Mouse (Mus musculus) MEL (cell line): ENCODE results near the gene Zfp612.

Source experiments
- CTCF ChIP-seq, 3 experiments: IDR thresholded peaks in 2 of 3; conservative IDR thresholded peaks in 1 of 3; 2 replicates each; pipeline ENCODE4 v1.5.1; 2011 to 2012; ENCODE audit warnings: low read length in 3 of 3, low read depth in 2 of 3, mild to moderate bottlenecking in 2 of 3, improper control_type of control experiment in 1 of 3, inconsistent platforms in 1 of 3, mixed read lengths in 1 of 3, moderate library complexity in 1 of 3; ENCODE audit not compliant: control insufficient read depth in 1 of 3, insufficient read depth in 1 of 3, poor library complexity in 1 of 3, severe bottlenecking in 1 of 3
- EP300 ChIP-seq, 2 experiments: IDR thresholded peaks; 2 replicates each; pipeline ENCODE4 v1.6.1; 2011; ENCODE audit warnings: improper control_type of control experiment in 2 of 2, low read length in 2 of 2, low read depth in 1 of 2, mild to moderate bottlenecking in 1 of 2
- ETS1 ChIP-seq: IDR thresholded peaks from 2 replicates; pipeline ENCODE4 v1.6.1; 2012; ENCODE audit warnings: low read depth, mild to moderate bottlenecking, inconsistent platforms, low read length, improper control_type of control experiment, moderate library complexity
- GATA1 ChIP-seq: IDR thresholded peaks from 2 replicates; pipeline ENCODE4 v1.6.1; 2011; ENCODE audit warnings: low read depth, low read length, improper control_type of control experiment
- HCFC1 ChIP-seq: IDR thresholded peaks from 2 replicates; pipeline ENCODE4 v1.6.1; 2012; ENCODE audit warnings: low read depth, mild to moderate bottlenecking, inconsistent platforms, low read length, improper control_type of control experiment, moderate library complexity
- JUND ChIP-seq: IDR thresholded peaks from 2 replicates; pipeline ENCODE4 v1.6.1; 2011; ENCODE audit warnings: low read depth, mild to moderate bottlenecking, improper control_type of control experiment, low read length
- MAZ ChIP-seq: IDR thresholded peaks from 2 replicates; pipeline ENCODE4 v1.6.1; 2012; ENCODE audit warnings: low read depth, mild to moderate bottlenecking, inconsistent platforms, low read length, improper control_type of control experiment
- POLR2A ChIP-seq, 2 experiments: IDR thresholded peaks; 2 replicates each; pipeline ENCODE4 v1.6.1; 2011 to 2012; ENCODE audit warnings: low read length in 2 of 2, mild to moderate bottlenecking in 2 of 2, control low read depth in 1 of 2, improper control_type of control experiment in 1 of 2, low read depth in 1 of 2, moderate library complexity in 1 of 2; ENCODE audit not compliant: control insufficient read depth in 1 of 2, insufficient read depth in 1 of 2, poor library complexity in 1 of 2
- TBP ChIP-seq: IDR thresholded peaks from 2 replicates; pipeline ENCODE4 v1.8.0; 2011; ENCODE audit warnings: low read depth, low read length, improper control_type of control experiment
- ZC3H11A ChIP-seq: IDR thresholded peaks from 2 replicates; pipeline ENCODE4 v1.6.1; 2012; ENCODE audit warnings: low read depth, mild to moderate bottlenecking, inconsistent platforms, low read length, improper control_type of control experiment

GRCm38 (mm10) chr8:110064606-110065365, 14.8 kb upstream of the Zfp612 start:
- TF ChIP-seq CTCF (IDR thresholded peaks at IDR 0.05 in 2 of 3, conservative IDR thresholded peaks at IDR 0.05 in 1 of 3; ENCODE audit: control insufficient read depth in 1 of 3, insufficient read depth in 1 of 3, low read depth in 2 of 3, low read length in 3 of 3, poor library complexity in 1 of 3, severe bottlenecking in 1 of 3) = no peak
- no peak for TF ChIP-seq POLR2A (IDR thresholded peaks at IDR 0.05; ENCODE audit: control insufficient read depth in 1 of 2, insufficient read depth in 1 of 2, low read depth in 1 of 2, low read length in 2 of 2, poor library complexity in 1 of 2)
- TF ChIP-seq HCFC1 = no peak
- no peak for TF ChIP-seq TBP
- TF ChIP-seq GATA1 = no peak
- no peak for TF ChIP-seq EP300 (IDR thresholded peaks at IDR 0.05; ENCODE audit: low read depth in 1 of 2, low read length in 2 of 2)
- no peak for TF ChIP-seq ETS1
- TF ChIP-seq ZC3H11A = no peak
- TF ChIP-seq JUND = no peak
- no peak for TF ChIP-seq MAZ
